Mouse (Mus musculus): ENCODE data around the gene Kcna2. TPM values are rescaled to one million over a fixed set of nuclear protein-coding genes. Genes with fewer than 3 reads are reported as not detected.

Gene Kcna2
- total and polyA plus RNA-seq, 2 experiments from 2014 or later: 1.0 to 11.3 TPM

DNA sequence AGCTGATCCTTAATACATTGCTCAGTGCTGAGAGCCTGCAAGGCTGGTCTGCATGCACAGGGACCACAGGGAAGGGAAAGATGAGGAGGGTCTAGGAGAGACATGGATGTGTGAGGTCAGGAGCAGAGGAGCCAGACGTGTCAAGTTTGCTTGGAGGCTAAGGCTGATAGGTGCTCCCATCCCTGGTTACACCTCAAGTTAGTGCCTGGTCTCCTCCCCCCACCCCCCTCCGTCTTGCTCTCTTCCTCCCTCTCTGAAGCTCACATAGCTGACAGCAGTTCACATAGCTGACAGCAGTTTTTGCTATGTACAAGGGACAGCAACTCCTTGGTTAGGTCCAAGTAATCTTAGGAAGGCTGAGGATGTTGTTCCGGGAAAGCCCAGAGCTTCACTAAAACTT, 11.5 kb upstream of the Kcna2 start:
- Histone ChIP-seq H3K4me2 (ENCODE audit: low read depth) (no peak overlapping the region), H3K9ac (no peak overlapping the region), H3K27ac (ENCODE audit: low read depth, low read length) (no peak overlapping the region), H3K36me3 (ENCODE audit: insufficient read depth) (no peaks in the 10 kb centered on the region), H3K4me1 (ENCODE audit: insufficient read depth) (no peaks in the 10 kb centered on the region), H3K4me3 (ENCODE audit: low read depth, low read length) (no peak overlapping the region), H3K27me3 (ENCODE audit: insufficient read depth, low read length) (no peaks in the 10 kb centered on the region), H3K9me3 (ENCODE audit: low read length) (no peaks in the 10 kb centered on the region)
- no peak for ATAC-seq
- no peak for DNase-seq
- 83% methylated on average over 3 of the region's 3 CpGs for WGBS
- no peak for TF ChIP-seq CTCF (IDR thresholded peaks at IDR 0.05; ENCODE audit: low read depth)

DNA sequence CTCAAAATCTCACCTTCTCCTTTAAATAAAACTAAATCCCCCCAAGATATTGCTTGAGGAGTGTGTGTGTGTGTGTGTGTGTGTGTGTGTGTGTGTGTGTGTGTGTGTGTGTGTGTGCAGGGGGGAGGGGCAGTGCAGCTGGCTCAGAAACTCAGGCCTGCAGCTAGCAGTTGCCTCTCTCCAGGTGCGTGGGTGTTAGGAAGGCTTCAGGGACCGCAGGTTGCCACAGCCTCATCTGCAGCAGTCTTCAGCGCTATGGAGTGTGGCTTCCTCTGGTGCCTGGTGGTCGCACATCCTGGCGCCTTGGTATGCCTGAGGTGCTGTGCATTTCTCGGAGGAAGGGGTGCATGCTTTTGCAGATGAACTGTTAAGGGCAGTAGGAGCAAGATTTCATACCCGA, 10.9 kb upstream of the Kcna2 start:
- no peaks in the 10 kb centered on the region for H3K4me1 ChIP-seq (ENCODE audit: insufficient read depth)
- no peak overlapping the region for H3K27ac ChIP-seq (ENCODE audit: low read depth, low read length)
- no peak for TF ChIP-seq CTCF (IDR thresholded peaks at IDR 0.05; ENCODE audit: low read depth)
- H3K36me3 ChIP-seq (ENCODE audit: insufficient read depth): no peaks in the 10 kb centered on the region
- H3K9ac ChIP-seq: no peak overlapping the region
- 73% methylated on average over 7 of the region's 7 CpGs for WGBS
- H3K4me2 ChIP-seq (ENCODE audit: low read depth): no peak overlapping the region
- H3K9me3 ChIP-seq (ENCODE audit: low read length): no peaks in the 10 kb centered on the region
- H3K4me3 ChIP-seq (ENCODE audit: low read depth, low read length): no peak overlapping the region
- no peak for DNase-seq
- ATAC-seq: no peak
- no peaks in the 10 kb centered on the region for H3K27me3 ChIP-seq (ENCODE audit: insufficient read depth, low read length)

DNA sequence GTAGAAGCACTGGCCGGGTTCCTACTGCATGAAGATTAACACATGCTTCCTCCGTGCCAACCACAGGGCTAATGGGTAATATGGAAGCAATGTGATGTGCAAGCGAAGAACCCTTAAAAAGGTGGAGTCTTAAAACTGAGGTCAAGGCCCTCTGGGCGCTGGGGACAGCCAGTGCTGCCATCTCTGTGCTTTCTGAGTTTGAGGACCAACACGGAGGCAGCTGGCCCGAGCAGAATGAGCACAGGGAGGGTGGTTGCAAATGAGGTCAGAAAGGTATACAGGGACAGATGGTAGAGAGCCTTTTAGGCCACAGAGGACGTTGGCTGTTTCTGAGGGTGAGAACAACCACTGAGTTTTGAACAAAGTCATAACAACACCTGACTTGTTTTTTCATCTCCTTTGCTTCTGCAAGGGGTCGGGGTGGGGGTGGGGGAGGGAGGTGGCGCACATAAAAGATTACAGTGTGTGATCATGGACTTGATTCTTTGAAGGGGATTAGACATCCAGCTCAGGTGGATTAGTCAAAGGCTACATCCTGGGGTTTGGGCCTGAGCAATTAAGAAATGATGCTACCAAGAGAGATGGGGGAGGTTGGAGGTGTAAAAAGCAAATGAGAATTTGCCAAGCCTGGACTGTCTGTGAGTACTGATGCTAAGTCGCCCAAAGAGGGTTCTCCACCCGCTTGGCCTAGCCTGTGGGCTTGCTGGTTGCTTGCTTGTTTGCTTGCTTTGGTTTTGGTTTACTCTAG, 10.4 kb upstream of the Kcna2 start:
- no peaks in the 10 kb centered on the region for H3K36me3 ChIP-seq (ENCODE audit: insufficient read depth)
- no peak for TF ChIP-seq CTCF (IDR thresholded peaks at IDR 0.05; ENCODE audit: low read depth)
- no peak overlapping the region for H3K9ac ChIP-seq
- whole genome bisulfite sequencing: 73% methylated on average over 11 of the region's 11 CpGs
- H3K4me2 ChIP-seq (ENCODE audit: low read depth): no peak overlapping the region
- H3K4me1 ChIP-seq (ENCODE audit: insufficient read depth): no peaks in the 10 kb centered on the region
- no peak overlapping the region for H3K4me3 ChIP-seq (ENCODE audit: low read depth, low read length)
- no peak for DNase-seq
- ATAC-seq: no peak
- H3K27me3 ChIP-seq (ENCODE audit: insufficient read depth, low read length): no peaks in the 10 kb centered on the region
- H3K9me3 ChIP-seq (ENCODE audit: low read length): no peaks in the 10 kb centered on the region
- H3K27ac ChIP-seq (ENCODE audit: low read depth, low read length): no peak overlapping the region

DNA sequence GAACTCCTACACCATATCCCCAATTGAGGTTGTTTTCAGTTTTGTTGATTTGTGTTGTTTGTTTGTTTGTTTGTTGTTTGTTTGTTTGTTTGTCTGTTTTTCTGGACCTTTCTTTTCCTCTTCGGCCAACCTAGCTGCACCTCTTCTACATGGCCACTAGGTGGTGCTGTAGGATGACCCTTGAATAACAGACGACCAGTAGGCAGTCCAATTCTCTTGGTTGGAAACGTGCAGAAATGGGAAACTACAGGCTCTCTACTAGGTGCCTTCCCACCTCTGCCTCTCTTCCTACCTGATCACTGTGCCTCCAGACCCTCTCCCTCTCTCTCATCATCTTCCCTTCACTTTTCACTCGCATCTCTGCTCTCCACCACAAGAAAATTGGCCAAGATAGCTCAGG, 6.9 kb upstream of the Kcna2 start:
- DNase-seq (peak; percentile 79), ATAC-seq (peak; percentile 74)
- no peak overlapping the region for H3K4me3 ChIP-seq (ENCODE audit: low read depth, low read length)
- no peak overlapping the region for H3K27ac ChIP-seq (ENCODE audit: low read depth, low read length)
- no peaks in the 10 kb centered on the region for H3K36me3 ChIP-seq (ENCODE audit: insufficient read depth)
- 1% methylated on average over 4 of the region's 4 CpGs for WGBS
- no peak overlapping the region for H3K9ac ChIP-seq
- no peaks in the 10 kb centered on the region for H3K27me3 ChIP-seq (ENCODE audit: insufficient read depth, low read length)
- no peaks in the 10 kb centered on the region for H3K4me1 ChIP-seq (ENCODE audit: insufficient read depth)
- TF ChIP-seq CTCF (IDR thresholded peaks at IDR 0.05; ENCODE audit: low read depth): peak; percentile 95
- H3K9me3 ChIP-seq (ENCODE audit: low read length): no peaks in the 10 kb centered on the region
- no peak overlapping the region for H3K4me2 ChIP-seq (ENCODE audit: low read depth)

DNA sequence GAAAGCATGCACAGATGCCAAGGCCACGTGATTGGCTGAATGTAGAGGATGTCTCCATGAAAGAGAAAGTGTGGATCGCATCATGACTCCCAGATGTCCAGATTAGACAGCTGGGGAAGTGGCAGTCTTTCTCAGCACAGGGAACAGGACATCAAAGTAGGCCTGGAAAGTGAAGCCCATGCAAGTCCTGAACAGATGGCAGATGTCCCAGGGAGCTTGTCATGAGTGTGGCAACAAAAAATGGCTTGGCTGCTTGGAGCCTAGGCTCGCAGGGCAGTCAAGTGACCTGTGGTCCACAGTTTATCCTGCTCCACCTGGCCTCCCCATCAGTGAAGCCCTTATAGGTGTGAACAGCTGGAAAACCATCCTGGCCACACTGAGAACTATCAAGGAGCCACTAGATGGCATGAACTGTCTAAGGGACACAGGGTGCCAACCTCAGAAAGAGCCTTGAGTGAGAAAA, 4.6 kb upstream of the Kcna2 start:
- no peak for TF ChIP-seq CTCF (IDR thresholded peaks at IDR 0.05; ENCODE audit: low read depth)
- no peak for ATAC-seq
- Histone ChIP-seq H3K27me3 (ENCODE audit: insufficient read depth, low read length) (no peaks in the 10 kb centered on the region), H3K9me3 (ENCODE audit: low read length) (no peaks in the 10 kb centered on the region), H3K4me2 (ENCODE audit: low read depth) (no peak overlapping the region), H3K36me3 (ENCODE audit: insufficient read depth) (no peaks in the 10 kb centered on the region), H3K9ac (no peak overlapping the region), H3K4me1 (ENCODE audit: insufficient read depth) (0 out of 2 replicates have a peak, but pooled peaks cover 4% of the 10 kb centered on the region), H3K4me3 (ENCODE audit: low read depth, low read length) (no peak overlapping the region), H3K27ac (ENCODE audit: low read depth, low read length) (no peak overlapping the region)
- no peak for DNase-seq
- WGBS: 84% methylated on average over 3 of the region's 3 CpGs

DNA sequence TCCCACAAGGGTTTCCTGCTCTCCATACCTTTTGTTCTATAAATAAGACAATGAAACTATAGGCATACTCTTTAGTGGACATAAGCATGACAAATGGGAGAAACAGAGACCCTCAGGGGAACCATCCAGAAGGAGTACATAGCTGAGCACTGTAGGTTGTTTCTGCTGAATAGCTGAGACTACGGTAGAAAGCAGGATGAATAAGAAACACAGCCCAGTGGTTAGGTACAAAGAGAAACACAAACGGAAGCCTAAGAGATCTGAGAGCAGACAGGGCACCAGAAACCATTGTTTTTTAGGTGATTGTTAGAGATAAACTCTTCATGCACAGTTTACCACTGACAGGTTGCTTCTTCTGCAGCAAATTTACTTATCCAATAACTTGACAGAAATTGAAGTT, 1.1 kb upstream of the Kcna2 start:
- H3K9ac ChIP-seq: no peak overlapping the region
- H3K27me3 ChIP-seq (ENCODE audit: insufficient read depth, low read length): no peaks in the 10 kb centered on the region
- DNase-seq (no peak), ATAC-seq (no peak)
- no peaks in the 10 kb centered on the region for H3K9me3 ChIP-seq (ENCODE audit: low read length)
- 36% methylated on average over 2 of the region's 2 CpGs for WGBS
- no peak overlapping the region for H3K4me2 ChIP-seq (ENCODE audit: low read depth)
- H3K4me1 ChIP-seq (ENCODE audit: insufficient read depth): peaks cover 10% of the 10 kb centered on the region
- TF ChIP-seq CTCF (IDR thresholded peaks at IDR 0.05; ENCODE audit: low read depth): no peak
- no peak overlapping the region for H3K27ac ChIP-seq (ENCODE audit: low read depth, low read length)
- no peaks in the 10 kb centered on the region for H3K36me3 ChIP-seq (ENCODE audit: insufficient read depth)
- no peak overlapping the region for H3K4me3 ChIP-seq (ENCODE audit: low read depth, low read length)

DNA sequence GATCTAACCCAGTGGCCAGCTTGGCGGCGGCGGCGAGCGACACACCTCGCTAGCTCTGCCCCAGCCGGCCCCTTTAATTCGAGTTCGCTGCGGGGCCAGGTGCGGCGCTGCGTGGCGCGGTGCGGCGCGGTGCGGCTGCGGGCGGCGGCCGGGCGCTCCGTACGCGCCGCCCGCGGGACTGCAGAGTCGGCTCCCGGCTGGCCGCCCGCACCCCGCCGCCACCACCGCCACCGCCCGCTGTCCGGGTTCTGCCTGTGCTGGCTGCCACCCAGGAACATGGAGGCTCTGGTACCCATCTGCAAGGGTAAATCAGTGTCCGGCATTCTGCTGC, 475 bp downstream of the Kcna2 start:
- no peaks in the 10 kb centered on the region for H3K27me3 ChIP-seq (ENCODE audit: insufficient read depth, low read length)
- peak overlapping the region; percentile 64 for H3K9ac ChIP-seq
- peaks cover 10% of the 10 kb centered on the region for H3K4me1 ChIP-seq (ENCODE audit: insufficient read depth)
- no peaks in the 10 kb centered on the region for H3K9me3 ChIP-seq (ENCODE audit: low read length)
- H3K27ac ChIP-seq (ENCODE audit: low read depth, low read length): peak overlapping the region; percentile 71
- 0 out of 2 replicates have a peak, but pooled peaks cover 4% of the 10 kb centered on the region for H3K36me3 ChIP-seq (ENCODE audit: insufficient read depth)
- no peak for DNase-seq
- no peak for TF ChIP-seq CTCF (IDR thresholded peaks at IDR 0.05; ENCODE audit: low read depth)
- ATAC-seq: peak; percentile 70
- H3K4me3 ChIP-seq (ENCODE audit: low read depth, low read length): peak overlapping the region; percentile 77
- peak overlapping the region; percentile 97 for H3K4me2 ChIP-seq (ENCODE audit: low read depth)
- 0% methylated on average over 41 of the region's 41 CpGs for whole genome bisulfite sequencing

Measured in forebrain, postnatal 0 days (tissue).